Mouse (Mus musculus): Measurements from ENCODE around the gene Entpd7. TPM values are rescaled to one million over a fixed set of nuclear protein-coding genes. Genes with fewer than 3 reads are reported as not detected.

Entpd7 gene
- total RNA-seq, 2 experiments from 2014 or later, result 12.3 to 22.0 TPM

- no peak for ATAC-seq (replicated peaks; ENCODE audit: poor library complexity, severe bottlenecking)
Measured at GRCm38 (mm10) chr19:43711971-43712370, 22.5 kb downstream of the Entpd7 start.

GRCm38 (mm10) chr19:43720061-43720460 is 30.6 kb downstream of the Entpd7 start:
- ATAC-seq (replicated peaks; ENCODE audit: poor library complexity, severe bottlenecking), result no peak

GRCm38 (mm10) chr19:43722891-43723290 is 33.4 kb downstream of the Entpd7 start:
- ATAC-seq (replicated peaks; ENCODE audit: poor library complexity, severe bottlenecking), result no peak

GRCm38 (mm10) chr19:43723501-43723900 is 34.0 kb downstream of the Entpd7 start:
- ATAC-seq (replicated peaks; ENCODE audit: poor library complexity, severe bottlenecking), result no peak

- ATAC-seq (replicated peaks; ENCODE audit: poor library complexity, severe bottlenecking), result no peak
Measured at GRCm38 (mm10) chr19:43724194-43724593, 34.7 kb downstream of the Entpd7 start.

- ATAC-seq (replicated peaks; ENCODE audit: poor library complexity, severe bottlenecking), result no peak
Measured at GRCm38 (mm10) chr19:43724821-43725220, 35.3 kb downstream of the Entpd7 start.

GRCm38 (mm10) chr19:43726510-43727146 is 37.2 kb downstream of the Entpd7 start:
- peak; percentile 91 for ATAC-seq (replicated peaks; ENCODE audit: poor library complexity, severe bottlenecking)

- no peak for ATAC-seq (replicated peaks; ENCODE audit: poor library complexity, severe bottlenecking)
Measured at GRCm38 (mm10) chr19:43729296-43730036, 40.0 kb downstream of the Entpd7 start.

GRCm38 (mm10) chr19:43730037-43730428 is 40.6 kb downstream of the Entpd7 start:
- no peak for ATAC-seq (replicated peaks; ENCODE audit: poor library complexity, severe bottlenecking)

- ATAC-seq (replicated peaks; ENCODE audit: poor library complexity, severe bottlenecking), result no peak
Measured at GRCm38 (mm10) chr19:43731157-43731556, 41.7 kb downstream of the Entpd7 start.

GRCm38 (mm10) chr19:43738409-43738808 is 48.9 kb downstream of the Entpd7 start:
- no peak for ATAC-seq (replicated peaks; ENCODE audit: poor library complexity, severe bottlenecking)

- ATAC-seq (replicated peaks; ENCODE audit: poor library complexity, severe bottlenecking), result no peak
Measured at GRCm38 (mm10) chr19:43743401-43743800, 53.9 kb downstream of the Entpd7 start.

GRCm38 (mm10) chr19:43745740-43746139 is 56.3 kb downstream of the Entpd7 start:
- no peak for ATAC-seq (replicated peaks; ENCODE audit: poor library complexity, severe bottlenecking)

GRCm38 (mm10) chr19:43747877-43748276 is 58.4 kb downstream of the Entpd7 start:
- no peak for ATAC-seq (replicated peaks; ENCODE audit: poor library complexity, severe bottlenecking)

GRCm38 (mm10) chr19:43750008-43750407 is 60.5 kb downstream of the Entpd7 start:
- no peak for ATAC-seq (replicated peaks; ENCODE audit: poor library complexity, severe bottlenecking)

- ATAC-seq (replicated peaks; ENCODE audit: poor library complexity, severe bottlenecking), result peak; percentile 90
Measured at GRCm38 (mm10) chr19:43752489-43753225, 63.2 kb downstream of the Entpd7 start, which contains the start of the genes Cutc and Cox15. Gene Cutc, plus strand, starts transcription at chr19:43752996. Gene Cox15, minus strand, starts transcription at chr19:43753000.

- ATAC-seq (replicated peaks; ENCODE audit: poor library complexity, severe bottlenecking), result peak; percentile 89
Measured at GRCm38 (mm10) chr19:43753226-43753835, 63.9 kb downstream of the Entpd7 start.

- no peak for ATAC-seq (replicated peaks; ENCODE audit: poor library complexity, severe bottlenecking)
Measured at GRCm38 (mm10) chr19:43754237-43754636, 64.8 kb downstream of the Entpd7 start.

GRCm38 (mm10) chr19:43754872-43755271 is 65.4 kb downstream of the Entpd7 start:
- no peak for ATAC-seq (replicated peaks; ENCODE audit: poor library complexity, severe bottlenecking)

GRCm38 (mm10) chr19:43760504-43760903 is 71.0 kb downstream of the Entpd7 start:
- peak; percentile 42; the same call in 1 of the 2 replicates for ATAC-seq (replicated peaks; ENCODE audit: poor library complexity, severe bottlenecking)
